Mouse (Mus musculus) embryonic facial prominence, embryonic 15.5 days (tissue): ENCODE data around the gene Poc1a. TPM values are rescaled to one million over a fixed set of nuclear protein-coding genes. Genes with fewer than 3 reads are reported as not detected.
A peak's percentile ranks its signal among the peaks of the same experiment; 100 is the strongest.

Source experiments
- ATAC-seq: fragments of 200-750 bp; cut with Nextera tagmentation; 2 replicates; pipeline ENCODE4 v1.8.0; 2017; ENCODE audit warnings: low read depth, moderate TSS enrichment; ENCODE audit not compliant: insufficient number of reproducible peaks, low FRiP score, low TSS enrichment
- H3K27ac ChIP-seq: fragments of 300-500 bp; sonication (generic); replicated peaks from 2 replicates; pipeline ENCODE4 v1.5.1; 2015; ENCODE audit warnings: mild to moderate bottlenecking, inconsistent platforms
- H3K27me3 ChIP-seq: fragments of 300-500 bp; sonication (generic); 2 replicates; pipeline ENCODE4 v1.6.1; 2015; ENCODE audit warnings: inconsistent platforms
- H3K36me3 ChIP-seq: fragments of 300-500 bp; sonication (generic); 2 replicates; pipeline ENCODE4 v1.6.1; 2015; ENCODE audit warnings: mild to moderate bottlenecking, inconsistent platforms
- H3K4me1 ChIP-seq: fragments of 300-500 bp; sonication (generic); 2 replicates; pipeline ENCODE4 v1.6.1; 2015; ENCODE audit warnings: inconsistent platforms
- H3K4me2 ChIP-seq: fragments of 300-500 bp; sonication (generic); replicated peaks from 2 replicates; pipeline ENCODE4 v1.6.1; 2015; ENCODE audit warnings: mild to moderate bottlenecking, inconsistent platforms
- H3K4me3 ChIP-seq: fragments of 300-500 bp; sonication (generic); replicated peaks from 2 replicates; pipeline ENCODE4 v1.5.1; 2015; ENCODE audit warnings: mild to moderate bottlenecking, inconsistent platforms
- H3K9ac ChIP-seq: fragments of 300-500 bp; sonication (generic); 2 replicates; pipeline ENCODE4 v1.6.1; 2015; ENCODE audit warnings: inconsistent platforms
- H3K9me3 ChIP-seq: fragments of 300-500 bp; sonication (generic); replicated peaks from 2 replicates; pipeline ENCODE4 v1.6.1; 2016; ENCODE audit warnings: inconsistent platforms
- WGBS: fragments of 180-500 bp; shearing (Covaris S2); methylation state at CpG from one replicate; pipeline ENCODE4 v1.1.7; 2015; 5-methylcytosine and 5-hydroxymethylcytosine counted together
- polyA plus RNA-seq: library from polyadenylated mRNA; unstranded; fragments of >200 nt; fragmentation: Nextera tagmentation; extraction: Ambion mirVana; gene quantifications from 2 replicates; pipeline ENCODE4 v1.2.1, GENCODE M21; 2015

The Poc1a gene
- polyA plus RNA-seq: 22.4 and 32.8 TPM in 2 replicates

DNA sequence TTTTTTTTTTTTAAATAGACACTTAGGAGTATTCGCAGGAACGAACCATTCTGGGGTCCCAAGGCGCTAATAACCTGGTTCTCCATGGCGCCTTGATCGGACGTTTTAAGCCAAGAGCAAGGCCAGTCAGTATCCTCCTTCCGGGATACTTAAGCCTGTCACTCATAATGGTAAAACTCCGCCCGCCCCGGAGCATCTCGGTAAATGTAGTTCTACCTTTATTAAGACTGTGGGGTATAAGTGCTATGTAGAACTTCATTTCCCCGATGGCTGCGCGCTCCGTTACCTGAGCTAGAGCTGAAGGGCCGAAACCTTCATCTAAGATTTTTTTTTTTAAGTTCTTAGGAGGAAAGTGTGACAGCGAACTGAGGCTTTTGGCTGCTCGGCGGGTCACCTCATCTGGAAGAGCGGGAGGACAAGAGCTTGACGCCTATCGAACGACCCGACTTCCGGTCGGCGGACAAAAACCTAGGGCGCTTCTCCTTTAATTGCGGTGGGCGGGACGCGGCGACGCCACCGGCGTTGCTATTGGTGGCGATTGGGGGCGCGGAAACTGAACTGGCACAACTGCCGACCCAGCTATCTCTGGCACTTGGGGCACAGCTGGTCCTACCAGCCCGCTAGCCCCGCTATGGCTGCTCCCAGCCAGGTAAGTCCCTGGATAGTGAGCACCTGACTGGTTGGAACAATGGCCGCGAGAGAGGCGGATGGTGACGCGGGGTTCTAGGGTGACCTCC is at the start of gene Poc1a:
TSS of gene Poc1a (plus strand) at position 254 of the 737 bp plus-strand sequence.
- peak within 1 kb of the TSS; percentile 53 for H3K9ac ChIP-seq
- H3K4me2 ChIP-seq: peak within 1 kb of the TSS; percentile 94
- peaks cover 15% of the 10 kb centered on the region for H3K4me1 ChIP-seq
- no peaks in the 10 kb centered on the region for H3K9me3 ChIP-seq
- H3K27me3 ChIP-seq: no peaks in the 10 kb centered on the region
- H3K4me3 ChIP-seq: peak within 1 kb of the TSS; percentile 70
- WGBS: under 1% methylated on average over 47 of the region's 47 CpGs
- H3K36me3 ChIP-seq: peaks cover 7% of the 10 kb centered on the region; the same call in 1 of the 2 replicates
- H3K27ac ChIP-seq: peak within 1 kb of the TSS; percentile 79
- ATAC-seq: peak; percentile 96

DNA sequence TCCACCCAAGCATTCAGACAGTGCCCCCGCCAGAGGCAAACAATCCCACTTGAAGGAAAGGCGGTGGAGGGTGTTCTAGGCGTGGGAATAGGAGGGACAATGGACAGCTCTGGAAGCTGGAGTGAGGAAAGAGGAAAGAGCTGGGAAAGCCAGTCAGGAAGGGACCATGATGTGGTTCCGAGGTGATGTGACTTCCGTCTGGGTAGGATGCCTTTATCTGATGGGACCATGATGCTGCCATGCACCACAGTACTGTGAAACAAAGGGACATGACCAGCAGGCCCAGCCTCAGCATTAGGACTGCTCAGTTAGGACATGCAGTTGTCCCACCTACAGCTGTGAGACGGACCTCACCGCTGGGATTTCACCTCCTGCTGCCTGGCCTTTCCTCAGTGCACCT is 49.6 kb upstream of the Poc1a start:
- WGBS: 76% methylated on average over 7 of the region's 7 CpGs
- H3K36me3 ChIP-seq: peaks cover 40% of the 10 kb centered on the region
- no peak overlapping the region for H3K4me3 ChIP-seq
- ATAC-seq: no peak
- no peak overlapping the region for H3K27ac ChIP-seq
- no peak overlapping the region for H3K9ac ChIP-seq
- H3K27me3 ChIP-seq: no peaks in the 10 kb centered on the region
- no peak overlapping the region for H3K4me2 ChIP-seq
- peaks cover 8% of the 10 kb centered on the region for H3K4me1 ChIP-seq
- no peaks in the 10 kb centered on the region for H3K9me3 ChIP-seq

DNA sequence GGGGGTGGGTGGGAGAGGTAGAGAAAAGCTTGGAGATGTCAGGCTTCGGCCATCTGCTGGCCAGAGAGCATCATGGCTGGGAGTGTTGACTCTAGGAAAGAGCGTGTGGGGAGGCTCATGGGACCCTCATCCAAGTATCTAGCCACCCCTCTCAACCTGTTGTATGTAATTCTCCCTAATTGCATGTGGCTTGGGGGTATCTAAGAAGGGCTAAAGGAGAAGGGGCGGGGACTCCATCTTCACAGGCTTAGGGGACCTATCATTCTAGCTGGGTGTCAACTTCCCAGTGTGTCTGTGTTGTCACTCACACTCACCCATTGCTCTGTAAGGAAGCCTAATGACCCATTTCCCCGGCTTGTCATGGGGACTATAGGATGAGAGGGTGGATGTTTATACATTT is 49.0 kb upstream of the Poc1a start:
- no peak overlapping the region for H3K4me2 ChIP-seq
- no peak overlapping the region for H3K27ac ChIP-seq
- peaks cover 46% of the 10 kb centered on the region for H3K36me3 ChIP-seq
- WGBS: 82% methylated on average over 4 of the region's 4 CpGs
- no peak overlapping the region for H3K9ac ChIP-seq
- ATAC-seq: no peak
- 0 out of 2 replicates have a peak, but pooled peaks cover 4% of the 10 kb centered on the region for H3K4me1 ChIP-seq
- H3K4me3 ChIP-seq: no peak overlapping the region
- H3K9me3 ChIP-seq: no peaks in the 10 kb centered on the region
- H3K27me3 ChIP-seq: no peaks in the 10 kb centered on the region

DNA sequence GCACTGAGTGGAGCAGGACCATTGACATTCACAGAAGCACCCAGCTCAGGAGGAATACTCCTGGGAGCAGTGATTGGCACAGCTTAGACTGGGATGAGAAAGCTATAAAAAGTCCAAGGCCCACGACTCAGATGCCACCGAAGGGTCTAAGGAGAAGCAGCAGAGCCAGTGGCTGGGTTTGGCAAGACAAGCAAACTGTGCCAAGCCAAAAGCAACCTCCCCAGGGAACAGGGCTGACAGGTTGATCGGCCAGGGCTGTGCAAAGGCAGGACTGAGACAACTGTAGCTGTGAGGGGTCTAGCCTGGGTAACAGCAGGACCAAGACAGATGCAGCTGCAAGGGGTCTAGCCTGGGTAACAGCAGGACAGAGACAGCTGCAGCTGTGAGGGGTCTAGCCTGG is 47.9 kb upstream of the Poc1a start:
- Histone ChIP-seq H3K27ac (no peak overlapping the region), H3K9ac (no peak overlapping the region), H3K4me1 (0 out of 2 replicates have a peak, but pooled peaks cover 1% of the 10 kb centered on the region), H3K4me3 (no peak overlapping the region), H3K9me3 (no peaks in the 10 kb centered on the region), H3K27me3 (no peaks in the 10 kb centered on the region), H3K4me2 (no peak overlapping the region), H3K36me3 (peaks cover 57% of the 10 kb centered on the region)
- 92% methylated on average over 3 of the region's 3 CpGs for WGBS
- no peak for ATAC-seq

DNA sequence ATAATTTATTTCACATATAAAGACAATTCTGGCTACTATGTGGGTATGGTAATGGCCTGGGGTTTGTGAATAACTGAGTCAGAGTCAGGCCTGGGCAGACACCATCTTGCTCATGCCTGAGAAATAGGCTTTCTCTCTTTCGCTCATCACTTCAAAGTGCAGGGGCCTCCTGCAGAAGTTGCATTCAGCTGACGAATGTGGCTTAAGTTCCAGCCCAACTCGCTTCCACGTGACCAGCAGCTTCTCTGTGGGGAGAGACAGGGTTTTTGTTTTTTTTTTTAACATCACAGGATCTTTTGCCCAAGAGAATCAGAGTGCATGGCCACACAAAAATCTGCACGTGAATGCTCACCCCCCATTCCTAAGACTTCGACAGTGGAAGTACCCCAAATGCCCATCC is 46.9 kb upstream of the Poc1a start:
- H3K4me2 ChIP-seq: no peak overlapping the region
- no peaks in the 10 kb centered on the region for H3K9me3 ChIP-seq
- no peak overlapping the region for H3K9ac ChIP-seq
- 80% methylated on average over 6 of the region's 6 CpGs for WGBS
- H3K27me3 ChIP-seq: no peaks in the 10 kb centered on the region
- H3K27ac ChIP-seq: no peak overlapping the region
- no peak for ATAC-seq
- no peaks in the 10 kb centered on the region for H3K4me1 ChIP-seq
- peaks cover 67% of the 10 kb centered on the region for H3K36me3 ChIP-seq
- no peak overlapping the region for H3K4me3 ChIP-seq

DNA sequence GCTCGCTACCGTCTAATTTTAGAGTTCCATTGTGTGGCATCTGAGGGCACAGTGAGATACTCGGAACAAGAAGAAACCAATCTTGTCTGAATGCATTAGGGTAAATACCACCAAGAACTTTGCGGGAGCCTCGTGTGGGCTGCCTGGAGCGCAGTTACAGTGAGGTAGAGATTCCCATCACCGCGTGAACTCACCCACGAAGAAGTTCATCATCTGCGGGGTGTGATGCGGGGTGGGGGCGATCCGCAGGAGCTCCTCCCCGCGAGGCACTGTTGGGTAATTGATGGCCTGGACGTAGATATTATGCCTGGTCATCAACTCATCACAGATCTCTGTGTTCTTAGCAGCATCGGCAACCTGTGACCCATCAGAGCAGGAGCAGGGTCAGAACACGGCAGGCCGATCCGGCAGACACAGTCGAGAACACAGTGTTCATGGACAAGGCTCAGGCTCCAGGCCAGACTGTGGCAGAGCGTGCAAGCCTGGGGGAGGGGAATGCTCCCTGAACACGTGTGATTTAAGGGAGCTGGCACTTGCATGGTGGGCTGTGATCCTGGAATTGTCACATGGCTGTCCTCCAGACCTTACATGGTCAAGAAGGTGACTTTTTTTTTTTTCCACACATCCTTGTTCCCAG is 45.5 kb upstream of the Poc1a start:
- no peaks in the 10 kb centered on the region for H3K27me3 ChIP-seq
- no peak overlapping the region for H3K27ac ChIP-seq
- 90% methylated on average over 23 of the region's 23 CpGs for WGBS
- H3K9ac ChIP-seq: no peak overlapping the region
- no peaks in the 10 kb centered on the region for H3K9me3 ChIP-seq
- no peak for ATAC-seq
- H3K4me1 ChIP-seq: no peaks in the 10 kb centered on the region
- H3K36me3 ChIP-seq: peaks cover 81% of the 10 kb centered on the region
- H3K4me3 ChIP-seq: no peak overlapping the region
- no peak overlapping the region for H3K4me2 ChIP-seq

DNA sequence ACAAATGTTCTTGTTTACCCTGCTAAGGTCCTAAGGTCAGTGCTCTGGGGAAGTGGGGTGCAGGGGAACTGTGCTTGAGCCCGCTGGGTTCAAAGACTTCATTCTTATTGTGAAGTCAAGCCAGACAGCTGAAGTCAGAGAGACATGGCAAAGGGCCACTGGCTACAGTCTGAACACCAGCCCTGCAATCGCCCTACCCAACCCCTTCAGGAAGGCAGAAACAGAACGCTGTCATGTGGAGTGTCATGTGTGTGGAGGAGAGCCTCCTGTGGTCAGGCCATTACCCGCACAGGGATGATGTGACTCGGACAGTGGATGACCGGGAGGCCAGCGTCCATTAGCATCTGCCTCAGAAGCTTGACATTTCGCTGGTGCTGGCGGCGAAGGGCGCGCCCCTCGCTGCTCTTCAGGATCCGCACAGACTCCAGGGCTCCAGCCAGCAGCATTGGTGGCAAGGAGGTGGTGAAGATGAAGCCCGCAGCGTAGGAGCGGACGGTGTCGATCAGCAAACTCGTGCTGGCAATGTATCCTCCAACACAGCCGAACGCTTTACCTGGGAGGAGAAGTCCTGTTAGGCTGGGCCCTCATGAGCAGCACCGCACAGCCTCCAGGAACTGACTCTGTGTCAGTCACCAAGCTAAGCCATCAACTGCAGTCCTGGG is 44.6 kb upstream of the Poc1a start:
- Histone ChIP-seq H3K4me1 (no peaks in the 10 kb centered on the region), H3K9ac (no peak overlapping the region)
- 87% methylated on average over 23 of the region's 23 CpGs for WGBS

DNA sequence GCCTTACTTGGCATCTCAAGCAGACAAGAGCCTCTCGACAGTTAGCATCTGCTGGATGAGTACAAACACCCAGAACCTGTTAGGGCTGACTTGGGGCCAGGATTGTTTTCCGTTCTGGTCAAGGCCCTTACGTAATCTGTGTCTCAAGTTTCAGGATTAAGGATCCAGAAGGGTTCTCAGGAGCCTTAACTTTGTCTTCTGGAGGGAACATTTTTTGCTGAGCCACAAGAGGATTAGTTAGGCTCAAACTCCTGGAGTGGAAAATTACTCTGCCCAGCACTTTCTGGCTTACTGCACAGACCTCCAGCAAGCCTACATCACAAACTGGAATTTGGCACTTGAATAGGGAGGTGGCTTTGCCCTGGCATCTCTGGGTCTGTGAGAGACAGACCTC is 44.0 kb upstream of the Poc1a start:
- no peak for ATAC-seq
- Histone ChIP-seq H3K4me3 (no peak overlapping the region), H3K4me1 (no peaks in the 10 kb centered on the region), H3K27ac (no peak overlapping the region), H3K4me2 (no peak overlapping the region), H3K36me3 (peaks cover 95% of the 10 kb centered on the region), H3K9me3 (no peaks in the 10 kb centered on the region), H3K27me3 (no peaks in the 10 kb centered on the region), H3K9ac (no peak overlapping the region)
- WGBS: 61% methylated on average over 3 of the region's 3 CpGs

More for the DNA sequence above, 44.6 kb upstream of the Poc1a start:
- H3K27me3 ChIP-seq: no peaks in the 10 kb centered on the region
- no peak for ATAC-seq
- peaks cover 89% of the 10 kb centered on the region for H3K36me3 ChIP-seq
- H3K27ac ChIP-seq: no peak overlapping the region
- H3K4me3 ChIP-seq: no peak overlapping the region
- no peaks in the 10 kb centered on the region for H3K9me3 ChIP-seq
- no peak overlapping the region for H3K4me2 ChIP-seq

DNA sequence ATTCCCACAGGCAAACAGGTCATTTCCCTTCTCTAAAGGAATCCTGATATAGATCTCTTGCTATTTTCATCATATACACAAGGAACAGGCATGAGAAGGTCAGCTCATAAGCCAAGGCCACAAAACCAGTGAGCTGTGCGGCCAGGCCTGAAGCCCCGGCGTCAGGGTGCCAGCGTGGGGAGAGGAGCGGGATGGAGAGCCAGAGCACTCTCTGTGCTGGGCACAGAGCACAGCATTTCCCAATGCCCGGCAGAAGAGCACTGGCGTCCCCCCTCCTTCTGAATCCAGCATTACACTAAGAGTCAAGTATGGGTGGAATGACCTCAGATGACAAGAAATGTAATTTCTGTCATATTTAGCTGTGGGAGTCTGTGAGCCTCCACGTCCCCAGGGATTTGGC is 43.5 kb upstream of the Poc1a start:
- H3K9me3 ChIP-seq: no peaks in the 10 kb centered on the region
- no peak overlapping the region for H3K27ac ChIP-seq
- H3K27me3 ChIP-seq: no peaks in the 10 kb centered on the region
- 81% methylated on average over 8 of the region's 8 CpGs for WGBS
- ATAC-seq: no peak
- H3K36me3 ChIP-seq: peaks cover 99% of the 10 kb centered on the region
- H3K9ac ChIP-seq: no peak overlapping the region
- no peaks in the 10 kb centered on the region for H3K4me1 ChIP-seq
- no peak overlapping the region for H3K4me3 ChIP-seq
- H3K4me2 ChIP-seq: no peak overlapping the region

DNA sequence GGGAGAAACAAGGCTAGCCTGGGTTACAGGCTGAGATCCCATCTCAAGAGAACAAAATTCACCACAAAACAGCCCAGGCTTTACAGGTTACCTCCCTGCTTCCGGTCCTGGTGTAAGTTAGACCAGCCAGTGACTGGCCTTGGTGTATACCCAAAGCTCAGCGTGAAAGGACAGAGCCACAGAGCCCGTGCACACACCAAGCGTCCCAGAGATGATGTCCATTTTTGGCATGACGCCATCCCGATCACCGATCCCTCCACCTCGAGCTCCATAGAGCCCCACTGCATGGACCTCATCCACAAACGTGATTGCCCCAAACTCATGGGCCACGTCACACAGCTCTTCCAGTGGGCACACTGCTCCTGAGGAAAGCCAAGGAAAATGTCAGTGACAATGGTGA is 43.0 kb upstream of the Poc1a start:
- Histone ChIP-seq H3K9ac (no peak overlapping the region), H3K4me3 (no peak overlapping the region), H3K4me1 (no peaks in the 10 kb centered on the region), H3K27ac (no peak overlapping the region), H3K27me3 (no peaks in the 10 kb centered on the region), H3K36me3 (peaks cover 99% of the 10 kb centered on the region), H3K9me3 (no peaks in the 10 kb centered on the region), H3K4me2 (no peak overlapping the region)
- ATAC-seq: no peak
- WGBS: 93% methylated on average over 10 of the region's 10 CpGs

DNA sequence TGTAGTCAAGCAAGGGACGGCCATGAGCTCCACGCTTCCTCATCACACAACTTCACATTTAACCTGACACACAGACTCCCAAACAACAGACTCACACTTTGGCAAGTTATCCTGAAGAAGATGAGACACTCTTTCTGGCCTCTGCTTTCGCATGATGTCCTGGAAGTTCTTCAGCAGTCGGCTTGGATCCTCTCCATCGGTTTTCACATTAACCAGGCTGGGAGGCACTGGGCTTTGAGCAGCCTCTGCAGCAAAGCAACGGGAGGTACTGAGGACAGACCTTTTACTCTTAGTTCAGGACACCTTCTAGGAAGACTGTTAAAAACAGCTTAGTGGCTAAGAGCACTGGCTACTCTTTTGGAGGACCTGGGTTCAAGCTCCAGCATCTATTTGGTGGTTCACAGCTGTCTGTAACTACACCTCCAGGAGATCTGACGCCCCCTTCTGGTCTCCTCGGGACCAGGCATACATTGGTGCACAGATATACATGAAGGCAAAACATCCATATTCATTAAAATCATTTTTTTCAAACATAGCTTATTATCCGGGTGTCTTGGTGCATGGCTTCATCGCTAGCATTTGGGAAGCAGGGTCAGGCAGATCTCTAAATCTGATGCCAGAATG is 39.2 kb upstream of the Poc1a start:
- no peak overlapping the region for H3K4me2 ChIP-seq
- no peaks in the 10 kb centered on the region for H3K9me3 ChIP-seq
- H3K36me3 ChIP-seq: peaks cover 69% of the 10 kb centered on the region
- no peak overlapping the region for H3K9ac ChIP-seq
- H3K4me1 ChIP-seq: peaks cover 15% of the 10 kb centered on the region
- H3K4me3 ChIP-seq: no peak overlapping the region
- 88% methylated on average over 10 of the region's 10 CpGs for WGBS
- ATAC-seq: no peak
- H3K27me3 ChIP-seq: no peaks in the 10 kb centered on the region
- no peak overlapping the region for H3K27ac ChIP-seq
